Mouse (Mus musculus): ENCODE data around the gene Megf9.

Gene Megf9

GRCm38 (mm10) chr4:70534891-70535269 lies at the start of gene Megf9:
Gene Megf9, minus strand, starts transcription at chr4:70534995.
- DNase-seq (ENCODE audit: low read depth, low spot score): peak; percentile 98

- no peak for DNase-seq (ENCODE audit: low read depth, low spot score)
These were observed 44.9 kb upstream of the Megf9 start for GRCm38 (mm10) chr4:70579654-70580053.

GRCm38 (mm10) chr4:70578301-70578700 lies 43.5 kb upstream of the Megf9 start:
- no peak for DNase-seq (ENCODE audit: low read depth, low spot score)

GRCm38 (mm10) chr4:70576096-70576495 lies 41.3 kb upstream of the Megf9 start:
- no peak for DNase-seq (ENCODE audit: low read depth, low spot score)

- no peak for DNase-seq (ENCODE audit: low read depth, low spot score)
These were observed 39.1 kb upstream of the Megf9 start for GRCm38 (mm10) chr4:70573926-70574325.

- DNase-seq (ENCODE audit: low read depth, low spot score): no peak
These were observed 19.1 kb upstream of the Megf9 start for GRCm38 (mm10) chr4:70553888-70554287.

- DNase-seq (ENCODE audit: low read depth, low spot score): no peak
These were observed 18.5 kb upstream of the Megf9 start for GRCm38 (mm10) chr4:70553230-70553797.

GRCm38 (mm10) chr4:70552120-70552519 lies 17.3 kb upstream of the Megf9 start:
- no peak for DNase-seq (ENCODE audit: low read depth, low spot score)

- DNase-seq (ENCODE audit: low read depth, low spot score): no peak
These were observed 12.8 kb upstream of the Megf9 start for GRCm38 (mm10) chr4:70547411-70548148.

GRCm38 (mm10) chr4:70545869-70546542 lies 11.2 kb upstream of the Megf9 start:
- DNase-seq (ENCODE audit: low read depth, low spot score): no peak

GRCm38 (mm10) chr4:70544390-70544789 lies 9.6 kb upstream of the Megf9 start:
- no peak for DNase-seq (ENCODE audit: low read depth, low spot score)

GRCm38 (mm10) chr4:70542387-70542786 lies 7.6 kb upstream of the Megf9 start:
- DNase-seq (ENCODE audit: low read depth, low spot score): no peak

GRCm38 (mm10) chr4:70540743-70541142 lies 5.9 kb upstream of the Megf9 start:
- DNase-seq (ENCODE audit: low read depth, low spot score): no peak

GRCm38 (mm10) chr4:70536661-70537580 lies 2.1 kb upstream of the Megf9 start:
- no peak for DNase-seq (ENCODE audit: low read depth, low spot score)

- peak; percentile 24 for DNase-seq (ENCODE audit: low read depth, low spot score)
These were observed 1.0 kb upstream of the Megf9 start for GRCm38 (mm10) chr4:70535711-70536311.

- DNase-seq (ENCODE audit: low read depth, low spot score): peak; percentile 46
These were observed 494 bp upstream of the Megf9 start for GRCm38 (mm10) chr4:70535289-70535688.

- no peak for DNase-seq (ENCODE audit: low read depth, low spot score)
These were observed 511 bp downstream of the Megf9 start for GRCm38 (mm10) chr4:70534078-70534890.

GRCm38 (mm10) chr4:70533056-70533805 lies 1.6 kb downstream of the Megf9 start:
- no peak for DNase-seq (ENCODE audit: low read depth, low spot score)

- no peak for DNase-seq (ENCODE audit: low read depth, low spot score)
These were observed 3.8 kb downstream of the Megf9 start for GRCm38 (mm10) chr4:70531021-70531420.

- DNase-seq (ENCODE audit: low read depth, low spot score): no peak
These were observed 6.2 kb downstream of the Megf9 start for GRCm38 (mm10) chr4:70528622-70529021.

Data from forelimb bud, embryonic 11.5 days (tissue).